27 mouse cellular contexts compared by ENCODE assay signal in genomic region chr1:59451584-59451983, GRCm38 (mm10). TPM values are rescaled to one million over a fixed set of nuclear protein-coding genes. Genes with fewer than 3 reads are reported as not detected.
DNase-seq lines count a peak whose midpoint lies in the region; ATAC-seq and TF ChIP-seq lines count a peak whose summit lies in the region.
"Had no signal": no experiment of that assay in that cellular context is flagged by ENCODE, and none has a peak within 500 bp of the region (broad histone marks: within the 10 kb centered on the region; RNA-seq: fewer than 3 reads in every experiment).

No protein-coding gene starts in this region.

- TF ChIP-seq EP300 in lung, postnatal 0 days (IDR thresholded peaks at IDR 0.05) = no peak

- WGBS in kidney, adult 2 months = 51% methylated on average over 9 of the region's 9 CpGs
- 21% methylated on average over 9 of the region's 9 CpGs for WGBS in kidney, embryonic 14.5 days
- 6% methylated on average over 9 of the region's 9 CpGs for WGBS in embryonic facial prominence, embryonic 10.5 days
- WGBS in lung, postnatal 0 days = 45% methylated on average over 9 of the region's 9 CpGs

- DNase-seq in kidney, adult 2 months = peak; percentile 36
- DNase-seq in R1 (ENCODE audit: low read depth, low spot score) = peak; percentile 40
- peak; percentile 65 for DNase-seq in embryonic facial prominence, embryonic 10.5 days (ENCODE audit: low spot score)
- peak; percentile 67 for DNase-seq in retina, postnatal 1 day
- DNase-seq in ovary, postnatal 14 days (ENCODE audit: low spot score) = no peak
- DNase-seq in lung, postnatal 0 days (ENCODE audit: low spot score) = no peak
- DNase-seq: adrenal gland, postnatal 36 days; cerebellum, adult 9-10 months; forebrain, postnatal 0 days; gastrocnemius, postnatal 14 days; heart, adult 11 months; kidney, adult 11 months; layer of hippocampus, adult 9-11 months; liver, postnatal 0 days; lung, postnatal 10 days; right cerebral cortex, postnatal 25 days; spleen, adult 18-20 months; thymus, postnatal 14 days had no signal

- H3K4me1 ChIP-seq in kidney, adult 2 months (ENCODE audit: control insufficient read depth, insufficient read depth, low read length) = no peaks in the 10 kb centered on the region
- H3K4me1 ChIP-seq in kidney, embryonic 14.5 days (ENCODE audit: control insufficient read depth, insufficient read depth, low read length) = peaks cover 15% of the 10 kb centered on the region
- peaks cover 68% of the 10 kb centered on the region for H3K4me1 ChIP-seq in embryonic facial prominence, embryonic 10.5 days
- no peaks in the 10 kb centered on the region; the same call in none of the 2 replicates for H3K4me1 ChIP-seq in lung, postnatal 0 days (ENCODE audit: insufficient read depth, low read depth, low read length)

- H3K27me3 ChIP-seq in kidney, adult 2 months (replicated peaks; ENCODE audit: control insufficient read depth, insufficient read depth, low read length) = no peaks in the 10 kb centered on the region
- no peaks in the 10 kb centered on the region for H3K27me3 ChIP-seq in kidney, embryonic 14.5 days (ENCODE audit: control insufficient read depth, insufficient read depth, low read length)
- peaks cover 39% of the 10 kb centered on the region for H3K27me3 ChIP-seq in embryonic facial prominence, embryonic 10.5 days (replicated peaks; ENCODE audit: low read depth, poor library complexity, severe bottlenecking)
- H3K27me3 ChIP-seq in lung, postnatal 0 days (replicated peaks; ENCODE audit: insufficient read depth, low read length) = no peaks in the 10 kb centered on the region
- H3K27me3 ChIP-seq: CH12.LX; embryonic facial prominence, embryonic 15.5 days; limb, embryonic 12.5 days; midbrain, embryonic 15.5 days had no signal

- no peak overlapping the region for H3K4me3 ChIP-seq in kidney, adult 2 months (ENCODE audit: insufficient read depth, low read depth, low read length)
- H3K4me3 ChIP-seq in kidney, embryonic 14.5 days (ENCODE audit: low read length) = no peak overlapping the region
- no peak overlapping the region for H3K4me3 ChIP-seq in embryonic facial prominence, embryonic 10.5 days
- no peak overlapping the region for H3K4me3 ChIP-seq in lung, postnatal 0 days (ENCODE audit: low read depth, low read length)
- H3K4me3 ChIP-seq: embryonic facial prominence, embryonic 15.5 days; limb, embryonic 12.5 days; midbrain, embryonic 15.5 days; myocyte had no signal

- H3K27ac ChIP-seq in kidney, adult 2 months (ENCODE audit: insufficient read depth, low read depth, low read length) = no peak overlapping the region
- no peak overlapping the region for H3K27ac ChIP-seq in kidney, embryonic 14.5 days (ENCODE audit: low read depth, low read length)
- peak overlapping the region; percentile 87; the same call in 1 of the 2 replicates for H3K27ac ChIP-seq in embryonic facial prominence, embryonic 10.5 days (replicated peaks)
- no peak overlapping the region for H3K27ac ChIP-seq in lung, postnatal 0 days (ENCODE audit: low read length)
- H3K27ac ChIP-seq: embryonic facial prominence, embryonic 15.5 days; kidney, postnatal 0 days; midbrain, embryonic 15.5 days had no signal

- no peaks in the 10 kb centered on the region for H3K9me3 ChIP-seq in kidney, embryonic 14.5 days (ENCODE audit: control insufficient read depth, low read length)
- H3K9me3 ChIP-seq in embryonic facial prominence, embryonic 10.5 days = peaks cover 4% of the 10 kb centered on the region
- H3K9me3 ChIP-seq in lung, postnatal 0 days (ENCODE audit: low read length) = no peaks in the 10 kb centered on the region
- H3K9me3 ChIP-seq: embryonic facial prominence, embryonic 15.5 days; midbrain, embryonic 15.5 days had no signal

- H3K36me3 ChIP-seq in kidney, adult 2 months (ENCODE audit: control insufficient read depth, insufficient read depth, low read length) = no peaks in the 10 kb centered on the region
- H3K36me3 ChIP-seq in kidney, embryonic 14.5 days (ENCODE audit: control insufficient read depth, insufficient read depth, low read length) = no peaks in the 10 kb centered on the region
- peaks cover 3% of the 10 kb centered on the region; the same call in 1 of the 2 replicates for H3K36me3 ChIP-seq in embryonic facial prominence, embryonic 10.5 days (replicated peaks)
- H3K36me3 ChIP-seq in lung, postnatal 0 days (ENCODE audit: insufficient read depth, low read length) = no peaks in the 10 kb centered on the region
- H3K36me3 ChIP-seq: embryonic facial prominence, embryonic 15.5 days; limb, embryonic 12.5 days; midbrain, embryonic 15.5 days had no signal

- no peak for TF ChIP-seq POLR2A in kidney, adult 2 months (IDR thresholded peaks at IDR 0.05; ENCODE audit: low read depth, low read length)

- TF ChIP-seq CTCF in kidney, adult 2 months (conservative IDR thresholded peaks at IDR 0.05; ENCODE audit: insufficient read depth, insufficient read length, low read depth, low read length) = no peak
- TF ChIP-seq CTCF in lung, postnatal 0 days (IDR thresholded peaks at IDR 0.05) = no peak

- no peak overlapping the region for H3K4me2 ChIP-seq in kidney, embryonic 14.5 days (replicated peaks; ENCODE audit: low read depth, low read length)
- H3K4me2 ChIP-seq in lung, postnatal 0 days (replicated peaks; ENCODE audit: low read depth, low read length) = no peak overlapping the region
- H3K4me2 ChIP-seq: embryonic facial prominence, embryonic 15.5 days; heart, embryonic 11.5 days; limb, embryonic 12.5 days; liver, embryonic 11.5 days; midbrain, embryonic 15.5 days had no signal

- H3K9ac ChIP-seq in kidney, embryonic 14.5 days (ENCODE audit: low read depth, low read length) = no peak overlapping the region
- H3K9ac ChIP-seq in lung, postnatal 0 days (replicated peaks; ENCODE audit: low read depth) = no peak overlapping the region
- H3K9ac ChIP-seq: embryonic facial prominence, embryonic 15.5 days; forebrain, postnatal 0 days; limb, embryonic 12.5 days; liver, postnatal 0 days; midbrain, embryonic 15.5 days had no signal

- no peak for ATAC-seq in kidney, embryonic 14.5 days (ENCODE audit: low FRiP score, low TSS enrichment)
- ATAC-seq in lung, postnatal 0 days = no peak
- ATAC-seq: forebrain, postnatal 0 days; liver, postnatal 0 days had no signal

RNA-seq across cellular contexts. Expression of gene Fzd7, which starts 30.6 kb away (rescaled TPM):
- 8.6 and 12.6 TPM in 2 replicates for polyA plus RNA-seq in kidney, adult 2 months (2012; rRNA removed)
- 20.1 and 29.2 TPM in 2 replicates for polyA plus RNA-seq in kidney, embryonic 14.5 days (2014; fragmentation: Nextera tagmentation; extraction: Ambion mirVana)
- polyA plus RNA-seq in embryonic facial prominence, embryonic 10.5 days (2016; fragmentation: Nextera tagmentation; extraction: Ambion mirVana) = 12.7 and 14.4 TPM in 2 replicates
- 7.1 and 9.6 TPM in 2 replicates for polyA plus RNA-seq in lung, postnatal 0 days (2015; fragmentation: Nextera tagmentation; extraction: Ambion mirVana)

Comparison
In these comparisons a context has a peak if more than half of its experiments do, and no peak if none do; other contexts are left out.
1. DNase-seq: peak in kidney, adult 2 months (single experiment), R1 (single experiment), embryonic facial prominence, embryonic 10.5 days (single experiment) and retina, postnatal 1 day (single experiment); none in ovary, postnatal 14 days (single experiment) and lung, postnatal 0 days (single experiment).